Mouse (Mus musculus) forebrain, embryonic 10.5 days (tissue): Measurements from ENCODE around the gene Olfr1411. TPM values are rescaled to one million over a fixed set of nuclear protein-coding genes. Genes with fewer than 3 reads are reported as not detected.

Experiments used
- DNase-seq: peaks from one replicate; pipeline ENCODE4 v3.0.0-alpha.2; 2017; ENCODE audit warnings: low spot score; ENCODE audit errors: extremely low spot score
- H3K27ac ChIP-seq: fragments of 300-500 bp; sonication (generic); 2 replicates; pipeline ENCODE4 v1.5.1; 2016; ENCODE audit warnings: mild to moderate bottlenecking
- H3K27me3 ChIP-seq: fragments of 300-500 bp; sonication (generic); 2 replicates; pipeline ENCODE4 v1.6.1; 2016; ENCODE audit warnings: mild to moderate bottlenecking; ENCODE audit not compliant: poor library complexity, severe bottlenecking
- H3K36me3 ChIP-seq: fragments of 300-500 bp; sonication (generic); replicated peaks from 2 replicates; pipeline ENCODE4 v1.6.1; 2016; ENCODE audit warnings: mild to moderate bottlenecking, moderate library complexity
- H3K4me1 ChIP-seq: fragments of 300-500 bp; sonication (generic); 2 replicates; pipeline ENCODE4 v1.6.1; 2016
- H3K4me3 ChIP-seq: fragments of 300-500 bp; sonication (generic); 2 replicates; pipeline ENCODE4 v1.5.1; 2016; ENCODE audit warnings: mild to moderate bottlenecking, moderate library complexity
- H3K9me3 ChIP-seq: fragments of 300-500 bp; sonication (generic); 2 replicates; pipeline ENCODE4 v1.6.1; 2016; ENCODE audit warnings: mild to moderate bottlenecking, moderate library complexity
- WGBS: fragments of 180-500 bp; shearing (Covaris S2); methylation state at CpG from one replicate; pipeline ENCODE4 v1.1.7; 2016; 5-methylcytosine and 5-hydroxymethylcytosine counted together
- polyA plus RNA-seq: library from polyadenylated mRNA; unstranded; fragments of >200 nt; fragmentation: Nextera tagmentation; extraction: Ambion mirVana; gene quantifications from 2 replicates; pipeline ENCODE4 v1.2.1, GENCODE M21; 2016

Olfr1411 gene
- polyA plus RNA-seq, 1 experiment from 2014 or later, result not detected

GRCm38 (mm10) chr1:92641514-92642272, 47.5 kb downstream of the Olfr1411 start, which contains the start of gene Cops9:
Gene Cops9, minus strand, starts transcription at chr1:92641985.
- peak within 1 kb of the TSS; percentile 91 for H3K27ac ChIP-seq
- H3K36me3 ChIP-seq, result peaks cover 28% of the 10 kb centered on the region
- 2% methylated on average over 50 of the region's 50 CpGs for WGBS
- peaks cover 13% of the 10 kb centered on the region; the same call in 1 of the 2 replicates for H3K27me3 ChIP-seq
- no peaks in the 10 kb centered on the region for H3K9me3 ChIP-seq
- DNase-seq, result peak; percentile 92
- H3K4me1 ChIP-seq, result peaks cover 27% of the 10 kb centered on the region
- peak within 1 kb of the TSS; percentile 96 for H3K4me3 ChIP-seq

GRCm38 (mm10) chr1:92643691-92644090, 49.5 kb downstream of the Olfr1411 start:
- H3K27ac ChIP-seq, result no peak overlapping the region
- peaks cover 39% of the 10 kb centered on the region for H3K4me1 ChIP-seq
- H3K36me3 ChIP-seq, result peaks cover 8% of the 10 kb centered on the region
- H3K27me3 ChIP-seq, result peaks cover 18% of the 10 kb centered on the region; the same call in 1 of the 2 replicates
- WGBS, result 85% methylated on average over 4 of the region's 4 CpGs
- H3K4me3 ChIP-seq, result no peak overlapping the region
- DNase-seq, result no peak
- no peaks in the 10 kb centered on the region for H3K9me3 ChIP-seq

DNA sequence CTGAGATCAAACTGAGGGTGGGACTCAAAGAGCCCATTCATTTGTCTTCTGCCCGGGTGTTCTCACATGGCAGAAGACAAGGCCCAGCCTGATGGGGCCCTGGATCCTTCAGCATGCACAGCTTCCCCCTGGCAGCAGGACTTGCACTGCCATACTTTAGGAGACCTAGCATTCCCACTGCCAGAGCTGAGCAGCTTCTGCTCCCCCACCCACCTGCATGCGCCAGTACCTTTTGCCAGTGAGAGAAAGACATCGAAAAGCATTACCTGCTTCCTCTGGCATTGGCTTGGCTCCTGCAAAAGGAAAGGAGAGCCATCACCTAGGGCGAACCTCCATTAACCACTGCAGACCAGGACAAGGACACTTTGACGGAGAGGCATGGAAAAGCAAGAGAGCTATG, 50.7 kb downstream of the Olfr1411 start:
- Histone ChIP-seq H3K27me3 (peaks cover 18% of the 10 kb centered on the region; the same call in 1 of the 2 replicates), H3K36me3 (no peaks in the 10 kb centered on the region), H3K27ac (no peak overlapping the region), H3K4me1 (peaks cover 38% of the 10 kb centered on the region), H3K4me3 (no peak overlapping the region), H3K9me3 (no peaks in the 10 kb centered on the region)
- DNase-seq, result no peak
- 84% methylated on average over 5 of the region's 5 CpGs for WGBS

- 58% methylated on average over 2 of the region's 2 CpGs for whole genome bisulfite sequencing
- H3K4me3 ChIP-seq, result no peak overlapping the region
- H3K27me3 ChIP-seq, result peaks cover 18% of the 10 kb centered on the region; the same call in 1 of the 2 replicates
- peaks cover 29% of the 10 kb centered on the region for H3K4me1 ChIP-seq
- no peak for DNase-seq
- no peaks in the 10 kb centered on the region for H3K36me3 ChIP-seq
- H3K9me3 ChIP-seq, result no peaks in the 10 kb centered on the region
- H3K27ac ChIP-seq, result no peak overlapping the region
These were observed 51.9 kb downstream of the Olfr1411 start for GRCm38 (mm10) chr1:92646111-92646510.

GRCm38 (mm10) chr1:92646601-92647000, 52.4 kb downstream of the Olfr1411 start:
- Histone ChIP-seq H3K4me3 (no peak overlapping the region), H3K36me3 (no peaks in the 10 kb centered on the region), H3K4me1 (peaks cover 32% of the 10 kb centered on the region), H3K27ac (no peak overlapping the region), H3K27me3 (peaks cover 18% of the 10 kb centered on the region; the same call in 1 of the 2 replicates), H3K9me3 (no peaks in the 10 kb centered on the region)
- DNase-seq, result no peak
- WGBS, result 84% methylated on average over 7 of the region's 7 CpGs

DNA sequence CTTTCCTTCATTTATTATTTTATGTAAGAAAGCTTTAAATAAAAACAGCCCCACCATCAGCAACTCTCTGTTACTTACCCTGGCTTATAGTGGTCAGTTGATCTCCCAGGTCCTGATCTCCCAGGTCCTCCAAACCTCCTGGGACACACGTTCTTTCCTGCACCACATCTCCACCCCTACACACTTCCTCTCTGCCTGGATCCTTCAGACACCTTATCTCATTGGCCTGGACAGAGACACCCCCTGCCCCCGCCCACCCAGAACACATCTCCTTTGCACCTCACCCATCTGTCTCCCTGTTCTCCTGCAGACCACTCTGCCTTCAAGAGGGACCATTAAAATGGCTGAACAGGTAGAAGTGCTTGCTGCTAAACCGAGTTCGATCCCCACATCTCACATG, 52.8 kb downstream of the Olfr1411 start:
- H3K4me3 ChIP-seq, result no peak overlapping the region
- H3K4me1 ChIP-seq, result peaks cover 34% of the 10 kb centered on the region
- 82% methylated on average over 4 of the region's 4 CpGs for WGBS
- H3K27ac ChIP-seq, result no peak overlapping the region
- no peak for DNase-seq
- no peaks in the 10 kb centered on the region for H3K36me3 ChIP-seq
- H3K9me3 ChIP-seq, result no peaks in the 10 kb centered on the region
- peaks cover 18% of the 10 kb centered on the region; the same call in 1 of the 2 replicates for H3K27me3 ChIP-seq

Other genes with a start within 250 kb of the Olfr1411 start
- gene Ndufa10, start 120.6 kb upstream of the Olfr1411 start, polyA plus RNA-seq, result 301 and 314 TPM in 2 replicates
- not detected in 2 replicates for gene Olfr1416, start 109.3 kb upstream of the Olfr1411 start, polyA plus RNA-seq
- not detected in 2 replicates for gene Olfr1415, start 98.3 kb upstream of the Olfr1411 start, polyA plus RNA-seq
- not detected in 2 replicates for gene Olfr1414, start 75.8 kb upstream of the Olfr1411 start, polyA plus RNA-seq
- gene Olfr1413, start 23.1 kb upstream of the Olfr1411 start, polyA plus RNA-seq, result not detected in 2 replicates
- not detected in 2 replicates for gene Olfr1412, start 8.6 kb upstream of the Olfr1411 start, polyA plus RNA-seq
- not detected in 2 replicates for gene Olfr1410, start 11.4 kb downstream of the Olfr1411 start, polyA plus RNA-seq
- not detected in 2 replicates for gene Olfr12, start 23.4 kb downstream of the Olfr1411 start, polyA plus RNA-seq
- 324 and 343 TPM in 2 replicates for gene Cops9, start 47.6 kb downstream of the Olfr1411 start, polyA plus RNA-seq
- 0.25 TPM in 1 of 2 replicates, not detected in the other for gene Otos, start 54.4 kb downstream of the Olfr1411 start, polyA plus RNA-seq
- gene Gpc1, start 237.2 kb downstream of the Olfr1411 start, polyA plus RNA-seq, result 95.2 and 99.2 TPM in 2 replicates